Mouse (Mus musculus): ENCODE measurements at regions not wholly inside any gene's neighbourhood (a gene's known extent, or its start where the extent isn't known, plus 50 kb on each side); places are given as distances from the start of the nearest gene placed in this dataset.

GRCm38 (mm10) chr10:120696481-120696880 is 202.4 kb downstream of the Msrb3 start:
- no peak for TF ChIP-seq POLR2A (IDR thresholded peaks at IDR 0.05; ENCODE audit: insufficient read length, low read depth)
- TF ChIP-seq POLR2AphosphoS2 (IDR thresholded peaks at IDR 0.05; ENCODE audit: insufficient read length, low read depth): no peak
- no peak for TF ChIP-seq MYOD1 (IDR thresholded peaks at IDR 0.05; ENCODE audit: control insufficient read depth in 1 of 3, insufficient read length in 2 of 3, low read depth in 2 of 3)
- no peak for TF ChIP-seq USF1 (IDR thresholded peaks at IDR 0.05; ENCODE audit: low read depth)
- TF ChIP-seq TCF3 (IDR thresholded peaks at IDR 0.05; ENCODE audit: insufficient read length, low read depth): no peak
- no peak for TF ChIP-seq CEBPB (IDR thresholded peaks at IDR 0.05; ENCODE audit: insufficient read depth, poor library complexity, severe bottlenecking)
